Mouse (Mus musculus) hindbrain, embryonic 11.5 days (tissue): ENCODE data around the gene Fgf6. TPM values are rescaled to one million over a fixed set of nuclear protein-coding genes. Genes with fewer than 3 reads are reported as not detected.

Experiments used
- ATAC-seq: fragments of 200-750 bp; cut with Nextera tagmentation; 2 replicates; pipeline ENCODE4 v1.8.0; 2017; ENCODE audit warnings: mild to moderate bottlenecking, moderate TSS enrichment, moderate library complexity; ENCODE audit not compliant: low FRiP score
- DNase-seq: peaks from one replicate; pipeline ENCODE4 v3.0.0-alpha.2; 2015; ENCODE audit warnings: low spot score
- H3K27ac ChIP-seq: fragments of 300-500 bp; sonication (generic); 2 replicates; pipeline ENCODE4 v1.5.1; 2014; ENCODE audit warnings: mild to moderate bottlenecking, low read depth, low read length
- H3K27me3 ChIP-seq: fragments of 300-500 bp; sonication (generic); 2 replicates; pipeline ENCODE4 v1.6.1; 2014; ENCODE audit warnings: mild to moderate bottlenecking, low read length, moderate library complexity, mixed read lengths; ENCODE audit not compliant: control insufficient read depth, insufficient read depth
- H3K36me3 ChIP-seq: fragments of 300-500 bp; sonication (generic); 2 replicates; pipeline ENCODE4 v1.6.1; 2014; ENCODE audit warnings: mild to moderate bottlenecking, low read length, moderate library complexity, mixed read lengths; ENCODE audit not compliant: control insufficient read depth, insufficient read depth
- H3K4me1 ChIP-seq: fragments of 300-500 bp; sonication (generic); replicated peaks from 2 replicates; pipeline ENCODE4 v1.6.1; 2014; ENCODE audit warnings: low read length, mixed read lengths; ENCODE audit not compliant: control insufficient read depth, insufficient read depth
- H3K4me2 ChIP-seq: fragments of 300-500 bp; sonication (generic); replicated peaks from 2 replicates; pipeline ENCODE4 v1.6.1; 2014; ENCODE audit warnings: mild to moderate bottlenecking, low read depth, low read length
- H3K4me3 ChIP-seq: fragments of 300-500 bp; sonication (generic); 2 replicates; pipeline ENCODE4 v1.5.1; 2014; ENCODE audit warnings: low read depth, low read length
- H3K9ac ChIP-seq: fragments of 300-500 bp; sonication (generic); 2 replicates; pipeline ENCODE4 v1.6.1; 2014; ENCODE audit warnings: low read depth, low read length
- H3K9me3 ChIP-seq: fragments of 300-500 bp; sonication (generic); 2 replicates; pipeline ENCODE4 v1.6.1; 2016; ENCODE audit warnings: low read length; ENCODE audit not compliant: control insufficient read depth
- WGBS: fragments of 180-500 bp; shearing (Covaris S2); extraction: QIAGEN DNeasy Blood & Tissue Kit; methylation state at CpG from one replicate; pipeline ENCODE4 v1.1.7; 2014; 5-methylcytosine and 5-hydroxymethylcytosine counted together
- polyA plus RNA-seq: library from polyadenylated mRNA; unstranded; fragments of >200 nt; fragmentation: Nextera tagmentation; extraction: Ambion mirVana; gene quantifications from 2 replicates; pipeline ENCODE4 v1.2.1, GENCODE M21; 2014

Gene Fgf6
- polyA plus RNA-seq, 1 experiment from 2014 or later = 0.14 TPM

DNA sequence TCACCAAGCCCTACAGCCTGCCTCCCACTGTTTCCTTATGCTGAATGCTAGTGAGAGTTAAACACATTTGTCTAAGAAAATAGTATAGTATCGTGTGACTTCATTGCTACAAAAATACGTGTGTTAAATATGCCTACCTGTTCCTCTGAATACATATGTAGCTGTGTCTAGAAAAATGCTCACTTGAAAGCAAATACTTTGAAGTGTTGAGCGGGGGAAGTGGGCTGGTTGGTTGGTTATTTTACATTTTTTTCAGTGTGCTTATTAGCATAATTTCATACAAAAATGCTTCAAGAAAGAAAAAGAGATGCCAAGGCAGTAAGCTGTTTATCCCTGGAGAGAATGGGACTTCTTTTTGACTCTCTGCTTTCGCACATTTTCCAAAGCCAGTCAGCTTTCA is 44.6 kb downstream of the Fgf6 start:
- Histone ChIP-seq H3K9me3 (no peaks in the 10 kb centered on the region), H3K4me1 (no peaks in the 10 kb centered on the region), H3K4me2 (no peak overlapping the region), H3K27me3 (no peaks in the 10 kb centered on the region), H3K27ac (no peak overlapping the region), H3K9ac (no peak overlapping the region), H3K4me3 (no peak overlapping the region), H3K36me3 (no peaks in the 10 kb centered on the region)
- 84% methylated on average over 4 of the region's 4 CpGs for WGBS
- DNase-seq (no peak), ATAC-seq (no peak)

DNA sequence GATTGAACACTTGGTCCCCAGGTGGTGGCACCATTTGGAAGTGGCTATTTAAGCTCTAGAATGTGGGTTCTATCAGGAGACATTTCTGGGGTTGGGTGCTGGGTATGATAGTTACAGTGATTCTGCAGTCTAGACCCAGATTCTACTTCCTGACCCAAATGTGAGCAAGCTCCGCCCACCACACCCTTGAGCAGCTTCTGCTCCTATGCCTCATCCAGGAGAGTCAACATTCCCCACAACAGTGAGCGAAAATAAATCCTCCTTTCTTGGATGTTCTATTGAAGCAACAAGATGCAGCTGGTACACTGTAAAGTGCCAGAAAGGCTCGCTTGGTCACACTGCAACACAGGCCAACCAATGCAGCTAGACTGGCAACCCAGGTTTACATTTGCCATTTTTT is 48.5 kb downstream of the Fgf6 start:
- Histone ChIP-seq H3K4me2 (no peak overlapping the region), H3K4me3 (no peak overlapping the region), H3K36me3 (no peaks in the 10 kb centered on the region), H3K9me3 (no peaks in the 10 kb centered on the region), H3K27ac (no peak overlapping the region), H3K4me1 (no peaks in the 10 kb centered on the region), H3K27me3 (no peaks in the 10 kb centered on the region), H3K9ac (no peak overlapping the region)
- WGBS = 92% methylated on average over 3 of the region's 3 CpGs
- no peak for DNase-seq
- no peak for ATAC-seq

DNA sequence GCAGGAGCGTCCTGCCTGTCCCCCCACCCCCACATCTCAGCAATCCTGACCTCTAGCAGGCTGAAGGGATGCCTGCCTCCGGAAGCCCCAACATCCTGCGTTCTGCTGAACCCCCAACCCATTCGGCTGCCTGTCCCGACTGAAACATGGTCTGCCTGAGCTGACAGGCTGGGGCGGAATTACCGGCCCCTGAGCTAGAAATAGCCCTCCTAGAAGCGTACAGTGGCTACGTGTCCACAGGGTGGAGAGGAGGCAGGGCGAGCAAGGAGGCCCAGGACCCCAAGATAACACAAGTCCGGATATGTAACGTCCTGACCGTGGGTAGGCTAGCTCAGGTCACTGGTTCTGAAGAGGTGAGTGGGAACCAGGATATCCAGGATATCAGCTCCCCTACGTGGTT is 49.4 kb downstream of the Fgf6 start:
- H3K4me1 ChIP-seq = no peaks in the 10 kb centered on the region
- no peak overlapping the region for H3K27ac ChIP-seq
- 9% methylated on average over 14 of the region's 14 CpGs for WGBS
- no peaks in the 10 kb centered on the region for H3K36me3 ChIP-seq
- peak overlapping the region; percentile 21; the same call in 1 of the 2 replicates for H3K4me2 ChIP-seq
- ATAC-seq (no peak), DNase-seq (peak; percentile 36)
- H3K4me3 ChIP-seq = 0 out of 2 replicates have a peak overlapping the region, but pooled peaks have one; percentile 12
- H3K9ac ChIP-seq = peak overlapping the region; percentile 34; the same call in 1 of the 2 replicates
- H3K9me3 ChIP-seq = no peaks in the 10 kb centered on the region
- no peaks in the 10 kb centered on the region for H3K27me3 ChIP-seq

DNA sequence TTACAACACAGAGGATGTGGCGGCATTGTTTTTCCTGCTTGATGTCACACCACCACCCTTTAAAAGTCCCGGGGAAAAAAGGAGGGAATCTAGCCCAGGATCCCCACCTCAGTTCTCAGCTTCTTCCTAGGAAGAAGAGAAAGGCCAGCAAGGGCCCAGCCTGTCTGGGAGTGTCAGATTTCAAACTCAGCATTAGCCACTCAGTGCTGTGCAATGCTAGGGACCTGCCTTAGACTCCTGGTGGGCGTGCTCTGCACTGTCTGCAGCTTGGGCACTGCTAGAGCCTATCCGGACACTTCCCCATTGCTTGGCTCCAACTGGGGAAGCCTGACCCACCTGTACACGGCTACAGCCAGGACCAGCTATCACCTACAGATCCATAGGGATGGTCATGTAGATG is 57.4 kb downstream of the Fgf6 start, which contains the start of gene Fgf23:
Gene Fgf23, plus strand, starts transcription at position 86 of the 400 bp plus-strand sequence.
- H3K27ac ChIP-seq = no peak within 1 kb of the TSS
- H3K4me1 ChIP-seq = no peaks in the 10 kb centered on the region
- no peaks in the 10 kb centered on the region for H3K36me3 ChIP-seq
- no peak within 1 kb of the TSS for H3K4me2 ChIP-seq
- no peak within 1 kb of the TSS for H3K4me3 ChIP-seq
- ATAC-seq (no peak), DNase-seq (peak; percentile 35)
- H3K9ac ChIP-seq = no peak within 1 kb of the TSS
- no peaks in the 10 kb centered on the region for H3K9me3 ChIP-seq
- WGBS = 11% methylated on average over 5 of the region's 5 CpGs
- no peaks in the 10 kb centered on the region for H3K27me3 ChIP-seq

Other genes with a start within 250 kb of the Fgf6 start
- gene Ndufa9, start 166.4 kb upstream of the Fgf6 start, polyA plus RNA-seq = 183 and 200 TPM in 2 replicates
- gene Akap3, start 162.5 kb upstream of the Fgf6 start, polyA plus RNA-seq = 0.09 and 0.13 TPM in 2 replicates
- gene Dyrk4, start 93.7 kb upstream of the Fgf6 start, polyA plus RNA-seq = not detected in 2 replicates
- gene Rad51ap1, start 76.0 kb upstream of the Fgf6 start, polyA plus RNA-seq = 64.0 and 65.9 TPM in 2 replicates
- gene D6Wsu163e, start 75.6 kb upstream of the Fgf6 start, polyA plus RNA-seq = 19.3 and 25.6 TPM in 2 replicates
- 0.08 TPM in 1 of 2 replicates, not detected in the other for gene Fgf23, start 57.3 kb downstream of the Fgf6 start, polyA plus RNA-seq
- 5.8 and 6.4 TPM in 2 replicates for gene Tigar, start 94.0 kb downstream of the Fgf6 start, polyA plus RNA-seq
- gene Ccnd2, start 136.6 kb downstream of the Fgf6 start, polyA plus RNA-seq = 1,153 and 1,300 TPM in 2 replicates